Mouse (Mus musculus): ENCODE data around the gene Fmn2. TPM values are rescaled to one million over a fixed set of nuclear protein-coding genes. Genes with fewer than 3 reads are reported as not detected.

The Fmn2 gene
- total and polyA plus RNA-seq, 2 experiments from 2014 or later: 8.2 to 19.9 TPM

DNA sequence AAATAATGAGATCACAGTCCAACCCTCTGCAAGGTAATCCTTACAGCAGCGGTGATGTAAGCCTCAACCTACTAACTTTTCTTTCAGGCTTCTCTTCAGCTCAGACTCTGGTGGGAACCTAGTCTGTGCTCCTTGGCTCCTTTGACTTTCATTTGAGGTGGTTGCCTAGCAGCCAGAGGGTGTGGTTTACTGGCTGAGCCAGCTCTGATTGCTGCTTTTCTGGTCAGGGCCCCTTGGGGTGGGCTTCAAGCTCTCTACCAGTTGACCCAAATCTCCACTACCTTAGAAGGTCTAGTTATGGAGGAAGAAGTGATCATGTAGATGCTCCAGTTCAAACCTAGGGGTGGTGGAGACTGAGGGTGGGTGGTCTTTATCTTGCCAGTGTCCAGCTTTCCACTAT, 128.4 kb downstream of the Fmn2 start:
- Histone ChIP-seq H3K36me3 (ENCODE audit: insufficient read depth, low read length) (peaks cover 11% of the 10 kb centered on the region; the same call in 1 of the 2 replicates), H3K9ac (replicated peaks; ENCODE audit: low read length, poor library complexity, severe bottlenecking) (no peak overlapping the region), H3K4me1 (ENCODE audit: insufficient read depth, low read length) (no peaks in the 10 kb centered on the region), H3K27me3 (ENCODE audit: insufficient read depth, low read length) (no peaks in the 10 kb centered on the region), H3K9me3 (ENCODE audit: low read length) (no peaks in the 10 kb centered on the region), H3K4me2 (ENCODE audit: low read depth, low read length, poor library complexity, severe bottlenecking) (no peak overlapping the region), H3K4me3 (ENCODE audit: low read depth, low read length) (no peak overlapping the region), H3K27ac (ENCODE audit: low read depth, low read length) (no peak overlapping the region)
- DNase-seq (ENCODE audit: low spot score) (no peak), ATAC-seq (ENCODE audit: low FRiP score) (no peak)
- WGBS: 72% methylated on average over 1 of the region's 1 CpGs
- no peak for TF ChIP-seq CTCF (IDR thresholded peaks at IDR 0.05)

GRCm38 (mm10) chr1:174636291-174636690, 134.7 kb downstream of the Fmn2 start:
- 97% methylated on average over 4 of the region's 4 CpGs for WGBS

GRCm38 (mm10) chr1:174637564-174638085, 136.0 kb downstream of the Fmn2 start:
- Histone ChIP-seq H3K36me3 (ENCODE audit: insufficient read depth, low read length) (no peaks in the 10 kb centered on the region), H3K4me2 (ENCODE audit: low read depth, low read length, poor library complexity, severe bottlenecking) (no peak overlapping the region), H3K4me3 (ENCODE audit: low read depth, low read length) (no peak overlapping the region), H3K9me3 (ENCODE audit: low read length) (no peaks in the 10 kb centered on the region), H3K4me1 (ENCODE audit: insufficient read depth, low read length) (no peaks in the 10 kb centered on the region), H3K27me3 (ENCODE audit: insufficient read depth, low read length) (no peaks in the 10 kb centered on the region), H3K27ac (ENCODE audit: low read depth, low read length) (no peak overlapping the region), H3K9ac (replicated peaks; ENCODE audit: low read length, poor library complexity, severe bottlenecking) (no peak overlapping the region)
- TF ChIP-seq CTCF (IDR thresholded peaks at IDR 0.05): no peak
- ATAC-seq (ENCODE audit: low FRiP score) (no peak), DNase-seq (ENCODE audit: low spot score) (peak; percentile 8)
- 77% methylated on average over 6 of the region's 6 CpGs for WGBS

More at GRCm38 (mm10) chr1:174636291-174636690, 134.7 kb downstream of the Fmn2 start:
- Histone ChIP-seq H3K4me1 (ENCODE audit: insufficient read depth, low read length) (no peaks in the 10 kb centered on the region), H3K27me3 (ENCODE audit: insufficient read depth, low read length) (no peaks in the 10 kb centered on the region), H3K9ac (replicated peaks; ENCODE audit: low read length, poor library complexity, severe bottlenecking) (no peak overlapping the region), H3K36me3 (ENCODE audit: insufficient read depth, low read length) (no peaks in the 10 kb centered on the region), H3K4me3 (ENCODE audit: low read depth, low read length) (no peak overlapping the region), H3K9me3 (ENCODE audit: low read length) (no peaks in the 10 kb centered on the region), H3K4me2 (ENCODE audit: low read depth, low read length, poor library complexity, severe bottlenecking) (no peak overlapping the region), H3K27ac (ENCODE audit: low read depth, low read length) (no peak overlapping the region)
- DNase-seq (ENCODE audit: low spot score) (no peak), ATAC-seq (ENCODE audit: low FRiP score) (no peak)
- TF ChIP-seq CTCF (IDR thresholded peaks at IDR 0.05): no peak

DNA sequence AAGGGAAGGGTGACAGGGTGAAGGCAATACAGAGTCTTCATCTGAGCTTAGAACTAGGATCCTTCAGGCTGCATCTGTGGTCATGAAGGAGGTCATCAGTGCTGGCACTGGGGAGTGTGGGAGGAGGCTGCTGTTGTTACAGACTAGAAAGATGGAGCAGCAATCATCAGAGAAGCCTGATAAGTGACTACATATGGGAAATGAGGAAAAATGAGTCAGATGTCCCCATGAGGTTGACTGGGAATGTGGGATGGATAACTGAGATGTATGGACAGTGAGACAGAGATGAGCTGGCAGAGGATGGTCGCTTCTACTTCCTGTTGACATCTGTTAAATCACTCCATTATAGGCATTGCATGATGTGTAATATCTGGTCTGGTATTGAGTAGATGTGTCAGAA, 139.3 kb downstream of the Fmn2 start:
- Histone ChIP-seq H3K27me3 (ENCODE audit: insufficient read depth, low read length) (no peaks in the 10 kb centered on the region), H3K9ac (replicated peaks; ENCODE audit: low read length, poor library complexity, severe bottlenecking) (no peak overlapping the region), H3K4me3 (ENCODE audit: low read depth, low read length) (no peak overlapping the region), H3K4me2 (ENCODE audit: low read depth, low read length, poor library complexity, severe bottlenecking) (no peak overlapping the region), H3K4me1 (ENCODE audit: insufficient read depth, low read length) (no peaks in the 10 kb centered on the region), H3K9me3 (ENCODE audit: low read length) (no peaks in the 10 kb centered on the region), H3K27ac (ENCODE audit: low read depth, low read length) (no peak overlapping the region), H3K36me3 (ENCODE audit: insufficient read depth, low read length) (no peaks in the 10 kb centered on the region)
- WGBS: 92% methylated on average over 1 of the region's 1 CpGs
- DNase-seq (ENCODE audit: low spot score) (no peak), ATAC-seq (ENCODE audit: low FRiP score) (no peak)
- TF ChIP-seq CTCF (IDR thresholded peaks at IDR 0.05): no peak

DNA sequence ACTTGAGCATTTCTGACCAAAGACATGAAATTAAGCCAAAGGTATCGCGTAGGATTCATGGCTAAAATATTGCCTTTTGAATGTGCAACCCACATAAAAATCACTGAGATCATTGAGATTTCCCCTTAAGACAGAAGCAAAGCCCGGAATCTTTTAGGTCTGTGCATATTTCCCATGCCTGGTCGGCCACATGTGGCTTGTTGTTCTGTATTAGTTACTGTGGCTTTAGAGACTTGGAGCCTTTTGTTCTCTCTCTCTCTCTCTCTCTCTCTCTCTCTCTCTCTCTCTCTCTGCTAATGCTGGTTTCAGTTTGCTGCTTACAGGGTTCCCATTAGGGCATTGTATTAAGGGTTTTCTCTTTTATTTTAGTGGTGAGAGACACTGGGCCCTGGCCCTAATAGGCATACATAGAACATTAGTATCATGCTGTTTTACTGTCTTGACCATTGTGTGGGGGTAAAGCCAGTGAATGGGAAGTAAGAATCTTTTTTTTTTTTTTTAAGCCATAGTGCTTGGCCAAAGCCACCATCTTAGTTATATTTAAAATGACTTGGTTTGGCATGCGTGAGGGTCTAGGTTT, 141.9 kb downstream of the Fmn2 start:
- no peak for DNase-seq (ENCODE audit: low spot score)
- Histone ChIP-seq H3K4me1 (ENCODE audit: insufficient read depth, low read length) (no peaks in the 10 kb centered on the region), H3K27me3 (ENCODE audit: insufficient read depth, low read length) (no peaks in the 10 kb centered on the region), H3K4me3 (ENCODE audit: low read depth, low read length) (no peak overlapping the region), H3K9me3 (ENCODE audit: low read length) (no peaks in the 10 kb centered on the region), H3K36me3 (ENCODE audit: insufficient read depth, low read length) (no peaks in the 10 kb centered on the region), H3K27ac (ENCODE audit: low read depth, low read length) (no peak overlapping the region), H3K9ac (replicated peaks; ENCODE audit: low read length, poor library complexity, severe bottlenecking) (no peak overlapping the region), H3K4me2 (ENCODE audit: low read depth, low read length, poor library complexity, severe bottlenecking) (no peak overlapping the region)
- 61% methylated on average over 5 of the region's 5 CpGs for WGBS
- TF ChIP-seq CTCF (IDR thresholded peaks at IDR 0.05): no peak
- ATAC-seq (ENCODE audit: low FRiP score): no peak

GRCm38 (mm10) chr1:174649421-174649826, 147.8 kb downstream of the Fmn2 start:
- Histone ChIP-seq H3K27ac (ENCODE audit: low read depth, low read length) (no peak overlapping the region), H3K4me2 (ENCODE audit: low read depth, low read length, poor library complexity, severe bottlenecking) (no peak overlapping the region), H3K36me3 (ENCODE audit: insufficient read depth, low read length) (no peaks in the 10 kb centered on the region), H3K9me3 (ENCODE audit: low read length) (no peaks in the 10 kb centered on the region), H3K4me3 (ENCODE audit: low read depth, low read length) (no peak overlapping the region), H3K27me3 (ENCODE audit: insufficient read depth, low read length) (no peaks in the 10 kb centered on the region), H3K4me1 (ENCODE audit: insufficient read depth, low read length) (no peaks in the 10 kb centered on the region), H3K9ac (replicated peaks; ENCODE audit: low read length, poor library complexity, severe bottlenecking) (no peak overlapping the region)
- no peak for DNase-seq (ENCODE audit: low spot score)
- WGBS: 27% methylated on average over 11 of the region's 11 CpGs
- ATAC-seq (ENCODE audit: low FRiP score): no peak
- TF ChIP-seq CTCF (IDR thresholded peaks at IDR 0.05): no peak
